Mouse (Mus musculus): Measurements from ENCODE around the gene Gm20388.

DNA sequence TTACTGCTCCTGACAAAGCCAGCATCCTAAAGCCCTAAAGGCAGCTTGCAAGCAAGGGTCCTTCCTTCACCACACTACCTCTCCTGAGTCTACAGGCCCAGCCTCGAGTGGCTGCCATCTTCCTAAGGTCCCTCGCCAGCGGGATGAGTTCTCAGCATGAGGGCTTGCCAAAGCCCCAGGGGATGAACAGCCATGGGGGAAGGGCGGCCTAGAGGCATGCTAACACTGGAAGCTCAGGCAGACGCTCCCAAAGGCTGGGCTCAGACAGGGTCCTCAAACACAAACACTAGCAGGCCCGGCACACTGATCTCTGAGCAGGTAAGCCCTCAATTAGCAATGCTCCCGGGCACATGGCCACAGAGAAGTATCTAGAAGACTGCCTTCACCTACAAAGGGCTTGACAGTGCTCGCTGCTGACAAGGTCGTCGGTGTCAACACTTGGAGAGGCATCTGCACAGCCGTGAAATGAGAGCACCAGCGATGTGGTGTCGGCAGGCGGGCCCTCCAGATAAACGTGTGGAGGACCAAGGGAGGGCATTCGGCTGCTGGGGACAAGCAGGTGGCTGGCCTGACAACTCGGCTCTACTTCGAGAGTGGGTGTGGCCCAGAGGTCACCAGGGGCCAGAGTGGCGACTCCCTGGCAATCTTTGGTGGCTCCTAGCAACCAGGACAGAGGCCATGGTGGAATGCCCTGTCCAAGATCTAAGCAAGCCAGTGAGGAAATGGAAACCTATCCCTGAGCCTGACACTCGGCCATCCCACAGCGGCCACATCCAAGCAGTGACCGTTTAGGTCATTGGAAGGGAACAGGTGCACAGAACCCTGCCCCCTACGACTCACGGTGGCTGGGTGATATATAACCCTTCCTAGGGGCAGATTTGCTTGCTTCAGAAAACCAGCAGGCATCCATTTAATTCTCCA, 1640.7 kb downstream of the Gm20388 start:
- TF ChIP-seq CTCF (IDR thresholded peaks at IDR 0.05; ENCODE audit: low read depth) (no peak), EP300 (IDR thresholded peaks at IDR 0.05; ENCODE audit: low read depth) (no peak)

All from liver, embryonic 14.5 days (tissue).